Mouse (Mus musculus): ENCODE data around the gene Ak7. TPM values are rescaled to one million over a fixed set of nuclear protein-coding genes. Genes with fewer than 3 reads are reported as not detected.

The Ak7 gene
- total RNA-seq, 2 experiments from 2014 or later: 0.08 TPM; not detected in 1

DNA sequence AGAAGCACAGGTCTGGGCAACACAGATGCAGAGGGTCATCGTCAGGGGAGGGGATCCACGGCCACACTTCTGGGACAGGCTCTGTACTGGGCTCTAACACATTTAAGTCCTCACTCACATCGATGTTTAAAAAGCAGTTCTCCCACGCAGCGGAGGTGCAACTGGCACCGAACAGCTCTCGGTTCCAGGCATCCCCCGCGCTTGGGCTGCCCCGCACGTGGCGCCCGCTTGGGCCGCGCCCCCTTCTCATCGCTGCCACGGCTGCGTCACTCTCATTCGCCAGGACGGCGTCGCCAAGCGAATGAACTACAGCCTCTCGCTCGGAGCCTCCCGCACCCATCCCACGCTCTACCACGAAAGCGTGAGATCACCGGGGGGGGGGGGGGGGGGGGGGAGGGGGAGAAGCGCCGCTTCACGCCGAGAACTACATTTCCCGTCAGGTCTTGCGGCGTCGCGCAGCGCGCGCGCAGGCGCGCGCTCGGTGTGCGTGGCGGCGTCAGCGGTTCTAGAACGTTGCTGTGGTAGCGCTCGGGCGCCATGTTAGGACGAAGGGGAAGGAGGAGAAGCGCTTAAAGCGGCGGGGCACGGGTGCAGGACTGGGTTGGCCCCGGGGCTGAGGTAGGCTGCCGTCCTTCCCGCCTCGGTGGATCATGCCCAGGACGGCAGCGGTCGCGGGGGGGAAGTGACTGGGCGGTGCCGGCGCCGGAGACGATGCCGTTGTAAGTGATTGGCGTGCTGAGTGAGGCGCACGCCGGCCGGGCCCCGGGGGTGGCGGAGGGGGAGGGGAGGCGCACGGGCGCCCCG, 78.6 kb downstream of the Ak7 start, which contains the start of gene Papola:
TSS of gene Papola (plus strand) at position 499 of the 804 bp plus-strand sequence.
- intact Hi-C loops (cut with DNase I): loop anchor here (2.0 kb wide), 1 partner anchor 100 kb away; the partner anchor contains the start of genes Atg2b and Gskip
- peak; percentile 77 for DNase-seq (ENCODE audit: low spot score)

- DNase-seq (ENCODE audit: low spot score): peak; percentile 58
- intact Hi-C loops (cut with DNase I): loop anchor here (2.0 kb wide), 1 partner anchor 100 kb away; the partner anchor contains the start of genes Atg2b and Gskip
Observed at GRCm38 (mm10) chr12:105785000-105785774, 79.4 kb downstream of the Ak7 start.

- intact Hi-C loops (cut with DNase I): no loop called here
- DNase-seq (ENCODE audit: low spot score): no peak
Observed at GRCm38 (mm10) chr12:105786113-105786512, 80.3 kb downstream of the Ak7 start.

DNA sequence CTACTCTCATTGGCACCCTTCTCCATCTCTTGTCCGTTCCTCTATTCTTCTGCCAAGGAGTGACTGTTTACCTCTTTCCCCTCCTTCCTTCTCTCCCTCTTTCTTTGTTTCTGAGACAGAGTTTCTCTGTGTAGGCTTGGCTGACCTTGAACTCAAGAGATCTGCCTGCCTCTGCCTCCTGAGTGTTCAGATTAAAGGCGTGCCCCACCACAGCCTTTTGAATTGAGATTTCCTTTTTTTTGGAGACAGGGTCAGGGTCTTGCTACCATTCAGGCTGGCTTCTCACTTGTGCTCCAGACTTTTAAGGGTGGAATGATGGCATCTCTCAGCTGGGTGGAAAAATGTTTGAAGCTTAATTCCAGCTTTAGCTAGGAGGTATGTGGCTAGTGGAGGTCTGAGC, 81.8 kb downstream of the Ak7 start:
- intact Hi-C loops (cut with DNase I): no loop called here
- DNase-seq (ENCODE audit: low spot score): no peak

DNA sequence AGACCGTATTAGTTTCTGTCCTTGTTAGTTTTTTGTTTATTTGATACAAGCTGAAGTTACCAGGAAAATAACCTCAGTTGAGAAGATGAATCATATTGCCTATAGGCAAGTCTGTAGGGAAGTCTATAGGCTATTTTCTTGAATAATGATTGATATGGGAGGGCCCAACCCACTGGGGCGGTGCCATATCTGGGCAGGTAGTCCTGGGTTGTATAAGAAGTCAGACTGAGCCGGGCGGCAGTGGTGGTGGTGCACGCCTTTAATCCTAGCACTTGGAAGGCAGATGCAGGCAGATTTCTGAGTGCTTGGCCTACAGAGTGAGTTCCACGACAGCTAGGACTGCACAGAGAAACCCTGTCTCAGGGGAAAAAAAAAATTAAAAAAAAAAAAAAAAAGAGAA, 84.1 kb downstream of the Ak7 start:
- intact Hi-C loops (cut with DNase I): no loop called here

GRCm38 (mm10) chr12:105794896-105795295, 89.1 kb downstream of the Ak7 start:
- intact Hi-C loops (cut with DNase I): no loop called here
- no peak for DNase-seq (ENCODE audit: low spot score)

More for the DNA sequence above, 84.1 kb downstream of the Ak7 start:
- no peak for DNase-seq (ENCODE audit: low spot score)

GRCm38 (mm10) chr12:105798001-105798400, 92.2 kb downstream of the Ak7 start:
- intact Hi-C loops (cut with DNase I): no loop called here
- DNase-seq (ENCODE audit: low spot score): no peak

DNA sequence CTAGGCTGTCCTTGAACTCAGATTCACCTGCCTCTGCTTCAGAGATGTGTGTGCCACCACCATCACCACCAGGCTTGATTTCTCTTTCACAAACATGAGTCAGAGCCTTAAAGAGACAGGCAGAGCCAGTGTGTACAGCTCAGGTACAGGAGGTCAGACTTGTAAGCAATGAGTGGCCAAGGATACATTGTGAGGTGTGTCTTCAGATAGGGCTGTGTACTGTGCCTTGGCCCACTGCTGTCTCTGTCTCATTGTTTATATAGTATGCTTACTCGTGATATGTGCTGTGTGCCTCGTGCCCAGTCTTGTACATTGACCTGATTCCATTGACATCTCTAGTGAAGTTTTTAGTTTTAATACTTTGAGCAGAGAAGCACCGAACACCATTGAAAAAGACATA, 100.0 kb downstream of the Ak7 start:
- intact Hi-C loops (cut with DNase I): no loop called here
- no peak for DNase-seq (ENCODE audit: low spot score)

DNA sequence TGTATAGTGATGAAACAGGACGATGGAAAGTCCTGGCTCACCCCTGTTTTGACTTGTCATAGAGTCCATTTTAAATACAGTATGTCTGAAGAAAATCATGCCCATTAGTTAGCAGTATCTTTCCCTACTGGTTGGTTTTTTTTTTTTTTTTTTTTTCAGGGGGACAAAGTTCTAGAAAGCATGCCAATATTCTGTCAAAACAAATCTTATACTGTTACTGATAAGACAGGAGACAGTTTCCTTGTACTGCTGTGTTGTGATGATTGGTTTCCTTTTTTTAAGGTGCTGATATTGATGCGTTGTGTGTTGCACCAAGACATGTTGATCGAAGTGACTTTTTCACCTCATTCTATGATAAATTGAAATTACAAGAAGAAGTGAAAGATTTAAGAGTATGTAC, 100.4 kb downstream of the Ak7 start:
- intact Hi-C loops (cut with DNase I): no loop called here
- no peak for DNase-seq (ENCODE audit: low spot score)

- DNase-seq (ENCODE audit: low spot score): no peak
- intact Hi-C loops (cut with DNase I): no loop called here
Observed at GRCm38 (mm10) chr12:105807416-105807815, 101.6 kb downstream of the Ak7 start.

GRCm38 (mm10) chr12:105808945-105809344, 103.2 kb downstream of the Ak7 start:
- intact Hi-C loops (cut with DNase I): no loop called here

GRCm38 (mm10) chr12:105810608-105811007, 104.8 kb downstream of the Ak7 start:
- intact Hi-C loops (cut with DNase I): no loop called here
- DNase-seq (ENCODE audit: low spot score): no peak

More at GRCm38 (mm10) chr12:105808945-105809344, 103.2 kb downstream of the Ak7 start:
- no peak for DNase-seq (ENCODE audit: low spot score)

DNA sequence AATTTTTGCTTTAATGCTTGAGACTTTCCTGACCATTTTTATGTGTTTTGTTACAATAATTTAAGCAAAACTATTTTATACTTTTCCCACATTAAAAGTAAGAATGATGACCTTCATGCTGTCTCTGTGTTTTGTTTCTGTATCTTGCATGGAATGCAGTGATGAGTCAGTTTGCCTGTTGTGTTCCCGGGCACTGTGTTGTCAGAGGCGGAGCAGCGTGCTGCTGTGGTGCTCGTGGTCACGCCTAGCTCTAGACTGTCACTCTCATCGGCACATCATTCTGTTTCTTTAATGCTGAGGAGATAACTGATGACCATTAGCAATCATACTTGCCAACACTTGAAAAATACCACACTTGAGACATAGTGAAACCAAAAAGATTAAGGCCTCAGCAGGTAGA, 108.2 kb downstream of the Ak7 start:
- intact Hi-C loops (cut with DNase I): no loop called here
- no peak for DNase-seq (ENCODE audit: low spot score)

DNA sequence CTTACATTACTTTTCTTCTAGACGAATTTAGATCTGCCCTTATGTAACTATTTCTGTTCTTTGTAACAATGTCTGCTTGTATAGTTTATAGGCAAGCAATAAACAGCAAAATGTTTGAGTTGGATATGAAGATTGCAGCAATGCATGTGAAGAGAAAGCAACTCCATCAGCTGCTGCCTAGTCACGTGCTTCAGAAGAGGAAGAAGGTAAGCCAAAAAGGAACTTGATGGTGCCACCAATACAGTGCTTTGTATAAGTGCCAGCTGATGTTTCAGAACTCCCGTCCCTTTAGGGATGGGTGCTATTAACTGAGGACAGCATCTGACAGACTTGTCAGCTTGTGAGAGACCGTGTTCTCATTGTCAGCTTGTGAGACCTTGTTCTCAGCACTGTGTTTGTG, 117.7 kb downstream of the Ak7 start:
- intact Hi-C loops (cut with DNase I): no loop called here
- no peak for DNase-seq (ENCODE audit: low spot score)

GRCm38 (mm10) chr12:105824743-105825142, 119.0 kb downstream of the Ak7 start:
- no peak for DNase-seq (ENCODE audit: low spot score)
- intact Hi-C loops (cut with DNase I): no loop called here

DNA sequence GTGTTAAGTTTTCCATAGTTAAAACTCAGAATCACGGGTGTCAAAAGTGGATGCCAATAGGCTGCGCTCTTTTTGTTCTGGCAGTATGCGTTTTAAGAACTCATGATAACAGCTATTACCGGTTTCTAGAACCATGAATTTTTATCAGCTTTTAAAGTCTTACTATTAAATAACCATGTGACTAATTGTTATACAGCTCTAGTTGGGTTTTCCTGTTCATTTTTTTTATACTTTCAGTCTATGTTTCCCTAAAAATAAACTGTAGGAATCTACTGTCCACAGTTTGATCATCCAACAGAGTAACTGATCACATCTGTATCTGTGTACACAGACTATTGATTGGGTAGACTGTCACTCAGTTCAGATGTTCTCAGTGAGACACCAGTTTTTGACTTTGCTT, 119.5 kb downstream of the Ak7 start:
- DNase-seq (ENCODE audit: low spot score): no peak
- intact Hi-C loops (cut with DNase I): no loop called here

Other genes starting within 250 kb of the Ak7 start
- under 1 TPM; 0.59 to 0.88 TPM for gene Bdkrb2, start 142.8 kb upstream of the Ak7 start, total RNA-seq (2021)
- not detected for gene Bdkrb1, start 102.9 kb upstream of the Ak7 start, total RNA-seq (2021)
- gene Gskip, start 21.1 kb upstream of the Ak7 start, total RNA-seq (2021): 1 to 10 TPM; 7.0 to 7.6 TPM
- 10 to 100 TPM; 17.0 to 18.8 TPM for gene Atg2b, start 20.8 kb upstream of the Ak7 start, total RNA-seq (2021)
- 100 to 1,000 TPM; 124 to 133 TPM for gene Papola, start 78.7 kb downstream of the Ak7 start, total RNA-seq (2021)